Mouse (Mus musculus) heart, adult 18-20 months (tissue): ENCODE measurements around the gene Fgfr2. TPM values are rescaled to one million over a fixed set of nuclear protein-coding genes. Genes with fewer than 3 reads are reported as not detected.
A peak's percentile ranks its signal among the peaks of the same experiment; 100 is the strongest.
"Not testable (repeated sequence)": the region's sequence is repeated elsewhere in the genome, so short reads cannot be mapped to it uniquely, and the experiment has no call there.

Experiments
- DNase-seq, 2 experiments: peaks; one replicate each; pipeline ENCODE4 v3.0.0; 2021 to 2022; ENCODE audit warnings: mixed read lengths in 1 of 2
- total RNA-seq, 2 experiments: library from RNA; stranded (reverse); gene quantifications; 2 replicates each; pipeline ENCODE4 v1.2.3; 2021

The Fgfr2 gene
- total RNA-seq, 2 experiments from 2014 or later = 1.3 to 2.6 TPM

GRCm38 (mm10) chr7:130560933-130561332, 2562.2 kb downstream of the Fgfr2 start:
- DNase-seq = no peak

GRCm38 (mm10) chr7:130558592-130558991, 2564.6 kb downstream of the Fgfr2 start:
- DNase-seq = peak in 1 of 2 experiments; percentile 8

- DNase-seq = peak in 1 of 2 experiments; percentile 31
These were observed 2567.6 kb downstream of the Fgfr2 start for GRCm38 (mm10) chr7:130555597-130555996.

GRCm38 (mm10) chr7:130553321-130553720, 2569.8 kb downstream of the Fgfr2 start:
- no peak for DNase-seq

- DNase-seq = peak; percentile 75 to 84
These were observed 2570.4 kb downstream of the Fgfr2 start for GRCm38 (mm10) chr7:130552780-130553179.

- DNase-seq = no peak
These were observed 2575.4 kb downstream of the Fgfr2 start for GRCm38 (mm10) chr7:130547635-130548175.

GRCm38 (mm10) chr7:130546791-130547484, 2576.2 kb downstream of the Fgfr2 start:
- peak; percentile 93 to 96 for DNase-seq

GRCm38 (mm10) chr7:130546421-130546790, 2576.7 kb downstream of the Fgfr2 start:
- DNase-seq = no peak

- DNase-seq = no peak
These were observed 2577.3 kb downstream of the Fgfr2 start for GRCm38 (mm10) chr7:130545893-130546292.

- DNase-seq = no peak
These were observed 2577.7 kb downstream of the Fgfr2 start for GRCm38 (mm10) chr7:130545401-130545800.

- no peak for DNase-seq
These were observed 2580.0 kb downstream of the Fgfr2 start for GRCm38 (mm10) chr7:130543181-130543580.

GRCm38 (mm10) chr7:130540176-130540575, 2583.0 kb downstream of the Fgfr2 start:
- no peak for DNase-seq

GRCm38 (mm10) chr7:130537068-130537467, 2586.1 kb downstream of the Fgfr2 start:
- DNase-seq = no peak

GRCm38 (mm10) chr7:130535174-130535573, 2588.0 kb downstream of the Fgfr2 start:
- no peak for DNase-seq

- peak; percentile 89 to 97 for DNase-seq
These were observed 2589.6 kb downstream of the Fgfr2 start for GRCm38 (mm10) chr7:130533316-130534260.

- not testable (repeated sequence) for DNase-seq
These were observed 2592.0 kb downstream of the Fgfr2 start for GRCm38 (mm10) chr7:130531138-130531537.

- DNase-seq = no peak
These were observed 2595.8 kb downstream of the Fgfr2 start for GRCm38 (mm10) chr7:130527306-130527705.

GRCm38 (mm10) chr7:130523451-130523850, 2599.7 kb downstream of the Fgfr2 start:
- no peak for DNase-seq

GRCm38 (mm10) chr7:130520812-130521422, 2602.2 kb downstream of the Fgfr2 start:
- DNase-seq = no peak

GRCm38 (mm10) chr7:130520049-130520425, 2603.1 kb downstream of the Fgfr2 start, which contains the start of gene Ate1:
Gene Ate1 (minus strand): TSS chr7:130520369.
- no peak for DNase-seq

- DNase-seq = peak; percentile 98
These were observed 2603.8 kb downstream of the Fgfr2 start for GRCm38 (mm10) chr7:130519096-130520048.
